Mouse (Mus musculus) heart, adult 10 weeks (tissue): ENCODE data around the gene Olfr722. TPM values are rescaled to one million over a fixed set of nuclear protein-coding genes. Genes with fewer than 3 reads are reported as not detected.

Experiments
- polyA plus RNA-seq: library from polyadenylated mRNA; stranded (reverse); fragments of 350-450 nt; fragmentation: Illumina TruSeq; extraction: RNeasy Lipid Tissue Mini Kit (QIAGEN cat#74804); gene quantifications from one replicate; pipeline ENCODE4 v1.2.3, GENCODE M21; 2014; ENCODE audit warnings: low read depth, low replicate concordance

The Olfr722 gene
- polyA plus RNA-seq = not detected

GRCm38 (mm10) chr14:49901899-49902298 lies at the start of gene Olfr722:
Gene Olfr722 (minus strand): TSS chr14:49901999.

GRCm38 (mm10) chr14:49931687-49932086 lies 29.9 kb upstream of the Olfr722 start, which contains the start of gene Olfr723:
Gene Olfr723 (minus strand): TSS chr14:49931787.

Other genes with a start within 250 kb of the Olfr722 start
- 16.1 TPM for gene Armh4, start 118.6 kb downstream of the Olfr722 start, polyA plus RNA-seq
- gene Olfr723, start 29.8 kb upstream of the Olfr722 start, polyA plus RNA-seq = not detected
- not detected for gene Olfr724, start 61.3 kb upstream of the Olfr722 start, polyA plus RNA-seq
- gene Olfr725, start 138.4 kb upstream of the Olfr722 start, polyA plus RNA-seq = not detected
- gene Olfr726, start 189.0 kb upstream of the Olfr722 start, polyA plus RNA-seq = not detected
- gene Olfr727, start 221.2 kb upstream of the Olfr722 start, polyA plus RNA-seq = not detected
- gene Olfr728, start 240.7 kb upstream of the Olfr722 start, polyA plus RNA-seq = not detected